Mouse (Mus musculus) erythroblast, embryonic 14.5 days (primary cell): ENCODE measurements at regions not wholly inside any gene's neighbourhood (a gene's known extent, or its start where the extent isn't known, plus 50 kb on each side); places are given as distances from the start of the nearest gene placed in this dataset.

Source experiments
- GATA1 ChIP-seq: IDR thresholded peaks from 2 replicates; pipeline ENCODE4 v1.6.1; 2012; ENCODE audit warnings: low read length, inconsistent platforms, mixed read lengths
- TAL1 ChIP-seq: IDR thresholded peaks from 3 replicates; pipeline ENCODE4 v1.6.1; 2012; ENCODE audit warnings: low read length, inconsistent platforms, mixed read lengths

DNA sequence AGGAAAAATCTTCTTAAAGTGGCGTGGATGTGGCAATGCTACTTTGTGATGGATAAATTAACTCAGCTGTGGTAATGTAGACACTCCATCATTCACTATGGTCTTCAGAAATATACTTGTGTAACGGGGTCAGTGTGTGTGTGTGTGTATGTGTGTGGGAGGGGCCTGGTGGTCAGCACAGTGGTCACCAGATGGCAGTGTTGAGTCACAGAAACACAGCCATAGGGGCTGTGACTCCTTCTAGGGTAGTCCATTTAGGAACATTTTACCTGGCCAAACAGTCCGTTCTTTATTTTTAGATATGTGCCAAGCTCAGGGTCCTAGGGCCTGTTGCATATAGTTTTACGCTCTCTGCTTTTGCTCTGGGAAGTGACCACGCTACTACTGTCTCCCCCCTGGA is 96.3 kb upstream of the Mphosph6 start:
- TF ChIP-seq GATA1 (no peak), TAL1 (no peak)
